Mouse (Mus musculus): ENCODE results near the gene Hcfc1.

DNA sequence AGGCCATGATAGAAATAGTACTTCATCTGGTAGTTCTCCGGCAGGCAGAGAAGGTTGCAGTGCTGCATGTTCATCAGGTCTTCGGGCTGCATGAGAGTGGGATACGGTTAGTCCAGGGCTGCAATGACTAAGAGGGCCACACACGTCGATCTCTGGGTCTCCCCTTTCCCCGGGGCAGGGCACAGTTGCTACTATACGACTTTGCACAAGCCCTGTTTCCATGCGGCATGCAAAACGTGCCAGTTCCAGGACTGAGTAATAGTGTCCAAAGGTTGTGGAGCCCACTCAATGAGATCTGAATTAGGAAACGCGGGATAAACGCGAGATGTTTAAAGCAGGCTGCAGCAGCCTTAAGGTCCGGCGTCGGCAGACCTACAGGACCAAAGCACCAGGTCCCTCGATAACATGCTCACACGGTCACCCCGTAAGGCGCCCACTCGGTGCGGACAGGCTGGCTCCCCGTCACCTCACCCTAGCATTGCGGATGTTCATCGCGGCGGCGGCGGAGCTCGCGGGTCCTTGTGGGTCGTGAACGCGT lies 44.8 kb downstream of the Hcfc1 start:
- TF ChIP-seq CTCF (conservative IDR thresholded peaks at IDR 0.05; ENCODE audit: insufficient read depth, insufficient read length, low read depth, low read length): no peak
- TF ChIP-seq POLR2A (IDR thresholded peaks at IDR 0.05; ENCODE audit: low read depth, low read length): no peak
